Mouse (Mus musculus): ENCODE measurements at regions not wholly inside any gene's neighbourhood (a gene's known extent, or its start where the extent isn't known, plus 50 kb on each side); places are given as distances from the start of the nearest gene placed in this dataset.

- no peak for DNase-seq
Observed at GRCm38 (mm10) chr15:25468478-25468877, 54.9 kb upstream of the Basp1 start.

- DNase-seq, result no peak
Observed at GRCm38 (mm10) chr15:25469185-25469845, 55.8 kb upstream of the Basp1 start.

GRCm38 (mm10) chr15:25471331-25471730, 57.8 kb upstream of the Basp1 start:
- no peak for DNase-seq

- DNase-seq, result no peak
Observed at GRCm38 (mm10) chr15:25473201-25473710, 59.7 kb upstream of the Basp1 start.

- no peak for DNase-seq
Observed at GRCm38 (mm10) chr15:25474096-25474495, 60.5 kb upstream of the Basp1 start.

- no peak for DNase-seq
Observed at GRCm38 (mm10) chr15:25482586-25482985, 69.0 kb upstream of the Basp1 start.

- DNase-seq, result no peak
Observed at GRCm38 (mm10) chr15:25485372-25485771, 71.8 kb upstream of the Basp1 start.

GRCm38 (mm10) chr15:25486158-25486557, 72.6 kb upstream of the Basp1 start:
- DNase-seq, result no peak

GRCm38 (mm10) chr15:25489804-25490203, 76.2 kb upstream of the Basp1 start:
- no peak for DNase-seq

- no peak for DNase-seq
Observed at GRCm38 (mm10) chr15:25492161-25492746, 78.7 kb upstream of the Basp1 start.

- no peak for DNase-seq
Observed at GRCm38 (mm10) chr15:25494687-25495299, 81.2 kb upstream of the Basp1 start.

GRCm38 (mm10) chr15:25495926-25496644, 82.5 kb upstream of the Basp1 start:
- DNase-seq, result no peak

- DNase-seq, result no peak
Observed at GRCm38 (mm10) chr15:25497743-25498142, 84.2 kb upstream of the Basp1 start.

- DNase-seq, result no peak
Observed at GRCm38 (mm10) chr15:25498422-25498821, 84.9 kb upstream of the Basp1 start.

GRCm38 (mm10) chr15:25502513-25502912, 88.9 kb upstream of the Basp1 start:
- DNase-seq, result no peak

GRCm38 (mm10) chr15:25503104-25503503, 89.5 kb upstream of the Basp1 start:
- DNase-seq, result no peak

- DNase-seq, result no peak
Observed at GRCm38 (mm10) chr15:25509139-25509538, 95.6 kb upstream of the Basp1 start.

GRCm38 (mm10) chr15:25509584-25509983, 96.0 kb upstream of the Basp1 start:
- DNase-seq, result no peak

- no peak for DNase-seq
Observed at GRCm38 (mm10) chr15:25510060-25510492, 96.5 kb upstream of the Basp1 start.

- DNase-seq, result no peak
Observed at GRCm38 (mm10) chr15:25518025-25518928, 104.0 kb upstream of the Myo10 start.

GRCm38 (mm10) chr15:25524189-25524588, 98.1 kb upstream of the Myo10 start:
- DNase-seq, result no peak

GRCm38 (mm10) chr15:25525337-25525736, 97.0 kb upstream of the Myo10 start:
- DNase-seq, result no peak
